Mouse (Mus musculus) common myeloid progenitor, adult 5-6 weeks (primary cell): ENCODE measurements around the gene Rhd. TPM values are rescaled to one million over a fixed set of nuclear protein-coding genes. Genes with fewer than 3 reads are reported as not detected.
A peak's percentile ranks its signal among the peaks of the same experiment; 100 is the strongest.

Experiments used
- ATAC-seq: replicated peaks from 2 replicates; pipeline ENCODE4 v1.8.0; 2016; ENCODE audit warnings: low read depth, mild to moderate bottlenecking, moderate TSS enrichment, inconsistent platforms; ENCODE audit not compliant: poor library complexity, severe bottlenecking
- total RNA-seq: library from RNA; stranded (forward); fragments of 200-1000, 187-1606 nt; gene quantifications from 2 replicates; pipeline ENCODE4 v1.2.3, GENCODE M21; 2017

Gene Rhd
- total RNA-seq, 1 experiment from 2014 or later: 52.9 TPM

GRCm38 (mm10) chr4:134855371-134855770 lies 9.0 kb upstream of the Rhd start:
- ATAC-seq: no peak

GRCm38 (mm10) chr4:134856056-134856455 lies 8.3 kb upstream of the Rhd start:
- ATAC-seq: no peak

GRCm38 (mm10) chr4:134856501-134856900 lies 7.8 kb upstream of the Rhd start:
- ATAC-seq: no peak

- no peak for ATAC-seq
These were observed 5.8 kb upstream of the Rhd start for GRCm38 (mm10) chr4:134858494-134858893.

- ATAC-seq: no peak
These were observed 2.5 kb upstream of the Rhd start for GRCm38 (mm10) chr4:134861884-134862283.

GRCm38 (mm10) chr4:134862996-134863395 lies 1.3 kb upstream of the Rhd start:
- no peak for ATAC-seq

GRCm38 (mm10) chr4:134865340-134865739 lies 1.0 kb downstream of the Rhd start:
- no peak for ATAC-seq

GRCm38 (mm10) chr4:134865789-134866188 lies 1.5 kb downstream of the Rhd start:
- ATAC-seq: no peak

- no peak for ATAC-seq
These were observed 2.9 kb downstream of the Rhd start for GRCm38 (mm10) chr4:134867213-134867612.

GRCm38 (mm10) chr4:134867661-134868060 lies 3.3 kb downstream of the Rhd start:
- no peak for ATAC-seq

- ATAC-seq: no peak
These were observed 3.7 kb downstream of the Rhd start for GRCm38 (mm10) chr4:134868065-134868464.

- ATAC-seq: no peak
These were observed 4.2 kb downstream of the Rhd start for GRCm38 (mm10) chr4:134868490-134868889.

- peak; percentile 45; the same call in 1 of the 2 replicates for ATAC-seq
These were observed 4.9 kb downstream of the Rhd start for GRCm38 (mm10) chr4:134869068-134869730.

GRCm38 (mm10) chr4:134869815-134870375 lies 5.6 kb downstream of the Rhd start:
- ATAC-seq: 0 out of 2 replicates have a peak, but pooled peaks have one; percentile 7

GRCm38 (mm10) chr4:134871477-134871876 lies 7.1 kb downstream of the Rhd start:
- ATAC-seq: no peak

- ATAC-seq: no peak
These were observed 7.6 kb downstream of the Rhd start for GRCm38 (mm10) chr4:134871950-134872349.

GRCm38 (mm10) chr4:134876171-134876570 lies 11.8 kb downstream of the Rhd start:
- ATAC-seq: no peak

- ATAC-seq: peak; percentile 70
These were observed 15.2 kb downstream of the Rhd start for GRCm38 (mm10) chr4:134879410-134879981.

- ATAC-seq: no peak
These were observed 15.7 kb downstream of the Rhd start for GRCm38 (mm10) chr4:134880041-134880440.

GRCm38 (mm10) chr4:134883266-134883665 lies 18.9 kb downstream of the Rhd start:
- ATAC-seq: peak; percentile 71

- ATAC-seq: no peak; the same call in 1 of the 2 replicates
These were observed 19.5 kb downstream of the Rhd start for GRCm38 (mm10) chr4:134883808-134884207.

GRCm38 (mm10) chr4:134884364-134884763 lies 20.0 kb downstream of the Rhd start:
- ATAC-seq: no peak
